Mouse (Mus musculus) erythroblast, embryonic 14.5 days (primary cell): ENCODE measurements around the gene Rai14.

Experiments used
- GATA1 ChIP-seq: IDR thresholded peaks from 2 replicates; pipeline ENCODE4 v1.6.1; 2012; ENCODE audit warnings: low read length, inconsistent platforms, mixed read lengths
- TAL1 ChIP-seq: IDR thresholded peaks from 3 replicates; pipeline ENCODE4 v1.6.1; 2012; ENCODE audit warnings: low read length, inconsistent platforms, mixed read lengths

DNA sequence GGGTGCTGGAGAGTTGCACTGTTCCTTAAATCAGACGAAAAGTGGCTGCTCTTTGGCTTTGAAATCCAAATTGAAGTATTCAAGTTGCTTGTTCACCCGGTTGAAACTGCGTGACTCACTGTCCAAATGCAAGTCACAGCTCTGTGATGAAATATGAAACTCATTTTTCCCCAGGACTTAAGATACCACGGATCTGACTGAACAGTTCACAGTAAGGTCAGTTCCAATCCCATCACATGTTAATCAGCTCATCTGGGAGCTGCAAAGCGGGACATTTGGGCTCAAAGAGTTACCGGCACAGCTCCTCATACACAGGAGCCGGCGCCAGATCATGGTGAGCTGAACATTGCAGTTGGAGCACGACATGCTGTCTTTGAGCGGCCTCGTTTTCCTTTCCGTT is 45.6 kb upstream of the Rai14 start:
- no peak for TF ChIP-seq TAL1
- TF ChIP-seq GATA1: no peak
